Mouse (Mus musculus): ENCODE data around the gene Ddx11.

GRCm38 (mm10) chr17:66107466-66107865, 15.9 kb upstream of the Ddx11 start:
- no peak for TF ChIP-seq CTCF (IDR thresholded peaks at IDR 0.05; ENCODE audit: extremely low read depth, insufficient read depth, insufficient read length, insufficient replicate concordance)
- TF ChIP-seq POLR2A (IDR thresholded peaks at IDR 0.05; ENCODE audit: low read depth, low read length) = no peak
